Mouse (Mus musculus) heart, adult 2 months (tissue): ENCODE measurements around the gene Gm42906.

Source experiments
- EP300 ChIP-seq: fragments of 200-500 bp; IDR thresholded peaks from 2 replicates; pipeline ENCODE4 v1.6.1; 2011; ENCODE audit warnings: low read depth, low read length, control low read depth; ENCODE audit not compliant: insufficient read depth
- POLR2A ChIP-seq: fragments of 200-500 bp; IDR thresholded peaks from 2 replicates; pipeline ENCODE4 v1.6.1; 2011; ENCODE audit warnings: mild to moderate bottlenecking, low read depth, low read length, control low read depth; ENCODE audit not compliant: insufficient read depth

DNA sequence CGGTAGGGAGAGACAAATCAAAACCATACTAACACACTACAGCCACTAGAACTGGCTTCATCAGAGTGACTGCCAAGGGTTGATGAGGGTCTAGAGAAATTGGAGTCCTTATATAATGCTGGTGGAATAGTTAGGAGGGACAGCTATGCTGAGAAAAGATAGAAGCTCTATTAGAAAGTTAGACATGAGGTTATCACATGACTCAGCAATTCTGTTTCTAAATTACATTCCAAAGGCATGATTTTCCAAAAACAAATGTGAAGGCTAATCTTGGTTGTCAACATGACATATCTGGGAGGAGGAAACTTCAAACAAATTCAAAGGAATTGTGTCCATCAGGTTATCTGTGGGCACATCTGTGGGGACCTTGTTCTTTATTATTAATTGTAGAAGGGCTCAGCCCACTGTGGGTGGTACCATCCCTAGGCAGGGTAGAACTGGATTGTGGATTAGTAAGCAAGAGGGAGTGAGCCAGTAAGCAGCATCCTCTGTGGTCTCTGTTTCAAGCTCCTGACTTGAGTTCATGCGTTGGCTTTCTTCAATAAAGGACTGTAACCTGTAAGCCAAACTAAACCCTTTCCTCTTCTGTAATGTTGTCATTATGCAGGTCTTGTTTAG lies 10.4 kb downstream of the Gm42906 start:
- TF ChIP-seq EP300 (no peak), POLR2A (no peak)
